Mouse (Mus musculus): ENCODE data around the gene Appbp2. TPM values are rescaled to one million over a fixed set of nuclear protein-coding genes. Genes with fewer than 3 reads are reported as not detected.
"Not testable (repeated sequence)": the region's sequence is repeated elsewhere in the genome, so short reads cannot be mapped to it uniquely, and the experiment has no call there.

The Appbp2 gene
- total RNA-seq, 2 experiments from 2014 or later: 54.0 to 58.8 TPM

GRCm38 (mm10) chr11:85167503-85167902 is 67.4 kb downstream of the Appbp2 start:
- DNase-seq (ENCODE audit: low spot score in 2 of 2): no peak

GRCm38 (mm10) chr11:85164371-85164770 is 70.6 kb downstream of the Appbp2 start:
- DNase-seq (ENCODE audit: low spot score in 2 of 2): no peak

GRCm38 (mm10) chr11:85163014-85163413 is 71.9 kb downstream of the Appbp2 start:
- not testable (repeated sequence) for DNase-seq (ENCODE audit: low spot score in 2 of 2)

GRCm38 (mm10) chr11:85157301-85157700 is 77.6 kb downstream of the Appbp2 start:
- no peak for DNase-seq (ENCODE audit: low spot score in 2 of 2)

GRCm38 (mm10) chr11:85152256-85152930 is 82.5 kb downstream of the Appbp2 start:
- no peak for DNase-seq (ENCODE audit: low spot score in 2 of 2)

- peak; percentile 95 to 97 for DNase-seq (ENCODE audit: low spot score in 2 of 2)
These were observed 95.1 kb downstream of the Appbp2 start, which contains the start of gene Usp32 for GRCm38 (mm10) chr11:85139581-85140540. Gene Usp32, minus strand, starts transcription at chr11:85140161.

- peak; percentile 15 to 17 for DNase-seq (ENCODE audit: low spot score in 2 of 2)
These were observed 96.0 kb downstream of the Appbp2 start for GRCm38 (mm10) chr11:85138776-85139474.

Other genes with a start within 250 kb of the Appbp2 start
- gene Usp32, start 95.0 kb downstream of the Appbp2 start, total RNA-seq (2021): 10 to 100 TPM; 76.2 to 86.3 TPM
- under 1 TPM in 1 of 2 experiments, not detected in 1; 0.60 TPM for gene 1700125H20Rik, start 64.7 kb downstream of the Appbp2 start, total RNA-seq (2021)
- 10 to 100 TPM; 15.3 to 15.4 TPM for gene Ppm1d, start 76.1 kb upstream of the Appbp2 start, total RNA-seq (2021)
- 10 to 100 TPM; 53.6 to 56.1 TPM for gene Bcas3, start 118.0 kb upstream of the Appbp2 start, total RNA-seq (2021)